27 mouse cellular contexts compared by ENCODE assay signal in genomic region chr2:129537360-129537759, GRCm38 (mm10). TPM values are rescaled to one million over a fixed set of nuclear protein-coding genes. Genes with fewer than 3 reads are reported as not detected.
DNase-seq lines count a peak whose midpoint lies in the region; ATAC-seq lines count a peak whose summit lies in the region.
"Had no signal": no experiment of that assay in that cellular context is flagged by ENCODE, and none has a peak within 500 bp of the region (broad histone marks: within the 10 kb centered on the region; RNA-seq: fewer than 3 reads in every experiment).

No protein-coding gene starts in this region.

- no peaks in the 10 kb centered on the region for H3K36me3 ChIP-seq in forebrain, embryonic 11.5 days (ENCODE audit: control insufficient read depth, insufficient read depth, low read length)
- H3K36me3 ChIP-seq in forebrain, embryonic 16.5 days (ENCODE audit: control insufficient read depth, insufficient read depth): no peaks in the 10 kb centered on the region
- no peaks in the 10 kb centered on the region for H3K36me3 ChIP-seq in kidney, embryonic 14.5 days (ENCODE audit: control insufficient read depth, insufficient read depth, low read length)
- no peaks in the 10 kb centered on the region for H3K36me3 ChIP-seq in embryonic facial prominence, embryonic 10.5 days (replicated peaks)
- no peaks in the 10 kb centered on the region for H3K36me3 ChIP-seq in midbrain, embryonic 12.5 days
- H3K36me3 ChIP-seq: embryonic facial prominence, embryonic 13.5 days; hindbrain, embryonic 15.5 days had no signal

- ATAC-seq in forebrain, embryonic 11.5 days (replicated peaks; ENCODE audit: low FRiP score): no peak
- ATAC-seq in forebrain, embryonic 16.5 days: no peak
- no peak for ATAC-seq in kidney, embryonic 14.5 days (ENCODE audit: low FRiP score, low TSS enrichment)
- 0 out of 2 replicates have a peak, but pooled peaks have one; percentile 49 for ATAC-seq in midbrain, embryonic 12.5 days (ENCODE audit: low FRiP score, low read depth)
- ATAC-seq in CD4-positive, CD25-positive, alpha-beta regulatory T cell, adult 4 months: no peak
- ATAC-seq: intestine, embryonic 16.5 days had no signal

- no peak overlapping the region for H3K27ac ChIP-seq in forebrain, embryonic 11.5 days (ENCODE audit: low read depth, low read length)
- H3K27ac ChIP-seq in forebrain, embryonic 16.5 days (ENCODE audit: low read length): no peak overlapping the region
- H3K27ac ChIP-seq in kidney, embryonic 14.5 days (ENCODE audit: low read depth, low read length): 0 out of 2 replicates have a peak overlapping the region, but pooled peaks have one; percentile 7
- peak overlapping the region; percentile 59; the same call in 1 of the 2 replicates for H3K27ac ChIP-seq in embryonic facial prominence, embryonic 10.5 days (replicated peaks)
- peak overlapping the region; percentile 35; the same call in 1 of the 2 replicates for H3K27ac ChIP-seq in midbrain, embryonic 12.5 days (replicated peaks)
- H3K27ac ChIP-seq: embryonic facial prominence, embryonic 13.5 days; hindbrain, embryonic 15.5 days; left cerebral cortex, adult 2 months; macrophage had no signal

- H3K9me3 ChIP-seq in forebrain, embryonic 11.5 days (ENCODE audit: control insufficient read depth, low read length): no peaks in the 10 kb centered on the region
- no peaks in the 10 kb centered on the region for H3K9me3 ChIP-seq in forebrain, embryonic 16.5 days (ENCODE audit: control insufficient read depth, low read length)
- H3K9me3 ChIP-seq in kidney, embryonic 14.5 days (ENCODE audit: control insufficient read depth, low read length): no peaks in the 10 kb centered on the region
- H3K9me3 ChIP-seq in embryonic facial prominence, embryonic 10.5 days: no peaks in the 10 kb centered on the region
- no peaks in the 10 kb centered on the region for H3K9me3 ChIP-seq in midbrain, embryonic 12.5 days
- H3K9me3 ChIP-seq: embryonic facial prominence, embryonic 13.5 days; hindbrain, embryonic 15.5 days had no signal

- peak; percentile 47 for DNase-seq in forebrain, embryonic 11.5 days (ENCODE audit: low spot score)
- no peak for DNase-seq in kidney, postnatal 36 days
- no peak for DNase-seq in embryonic facial prominence, embryonic 10.5 days (ENCODE audit: low spot score)
- no peak for DNase-seq in embryo, embryonic 11 days
- DNase-seq: adrenal gland, postnatal 25 days; cerebellum, adult 11 months; layer of hippocampus, adult 9-11 months; liver; thymus, adult 18-20 months; thymus, postnatal 36 days had no signal

- peaks cover 10% of the 10 kb centered on the region; the same call in 1 of the 2 replicates for H3K4me1 ChIP-seq in forebrain, embryonic 11.5 days (replicated peaks; ENCODE audit: control insufficient read depth, insufficient read depth, low read length)
- H3K4me1 ChIP-seq in forebrain, embryonic 16.5 days (replicated peaks; ENCODE audit: control insufficient read depth, insufficient read depth, low read length): peaks cover 5% of the 10 kb centered on the region; the same call in 1 of the 2 replicates
- H3K4me1 ChIP-seq in kidney, embryonic 14.5 days (ENCODE audit: control insufficient read depth, insufficient read depth, low read length): peaks cover 7% of the 10 kb centered on the region; the same call in 1 of the 2 replicates
- peaks cover 33% of the 10 kb centered on the region for H3K4me1 ChIP-seq in embryonic facial prominence, embryonic 10.5 days
- peaks cover 27% of the 10 kb centered on the region for H3K4me1 ChIP-seq in midbrain, embryonic 12.5 days
- H3K4me1 ChIP-seq: embryonic facial prominence, embryonic 13.5 days had no signal

- H3K27me3 ChIP-seq in forebrain, embryonic 11.5 days (ENCODE audit: control insufficient read depth, insufficient read depth, low read length): no peaks in the 10 kb centered on the region
- H3K27me3 ChIP-seq in forebrain, embryonic 16.5 days (replicated peaks; ENCODE audit: control insufficient read depth, insufficient read depth, low read length): no peaks in the 10 kb centered on the region
- H3K27me3 ChIP-seq in kidney, embryonic 14.5 days (ENCODE audit: control insufficient read depth, insufficient read depth, low read length): no peaks in the 10 kb centered on the region
- H3K27me3 ChIP-seq in embryonic facial prominence, embryonic 10.5 days (replicated peaks; ENCODE audit: low read depth, poor library complexity, severe bottlenecking): no peaks in the 10 kb centered on the region
- no peaks in the 10 kb centered on the region for H3K27me3 ChIP-seq in midbrain, embryonic 12.5 days
- H3K27me3 ChIP-seq: embryonic facial prominence, embryonic 13.5 days had no signal

- no peak overlapping the region for H3K4me3 ChIP-seq in forebrain, embryonic 11.5 days (ENCODE audit: low read depth, low read length)
- H3K4me3 ChIP-seq in forebrain, embryonic 16.5 days (replicated peaks; ENCODE audit: low read length): no peak overlapping the region
- no peak overlapping the region for H3K4me3 ChIP-seq in kidney, embryonic 14.5 days (ENCODE audit: low read length)
- H3K4me3 ChIP-seq in embryonic facial prominence, embryonic 10.5 days: no peak overlapping the region
- no peak overlapping the region for H3K4me3 ChIP-seq in midbrain, embryonic 12.5 days
- H3K4me3 ChIP-seq: embryonic facial prominence, embryonic 13.5 days; erythroblast, embryonic 14.5 days; hindbrain, embryonic 15.5 days; left cerebral cortex, adult 2 months had no signal

- H3K4me2 ChIP-seq in forebrain, embryonic 11.5 days (ENCODE audit: low read depth, low read length, severe bottlenecking): no peak overlapping the region
- no peak overlapping the region for H3K4me2 ChIP-seq in forebrain, embryonic 16.5 days (ENCODE audit: low read length)
- no peak overlapping the region for H3K4me2 ChIP-seq in kidney, embryonic 14.5 days (replicated peaks; ENCODE audit: low read depth, low read length)
- H3K4me2 ChIP-seq in midbrain, embryonic 12.5 days (replicated peaks): no peak overlapping the region
- H3K4me2 ChIP-seq: embryonic facial prominence, embryonic 13.5 days; heart, embryonic 11.5 days; hindbrain, embryonic 15.5 days had no signal

- H3K9ac ChIP-seq in forebrain, embryonic 11.5 days (ENCODE audit: low read length): no peak overlapping the region
- no peak overlapping the region for H3K9ac ChIP-seq in forebrain, embryonic 16.5 days (replicated peaks; ENCODE audit: low read depth, low read length)
- H3K9ac ChIP-seq in kidney, embryonic 14.5 days (ENCODE audit: low read depth, low read length): no peak overlapping the region
- H3K9ac ChIP-seq in midbrain, embryonic 12.5 days (replicated peaks): no peak overlapping the region
- H3K9ac ChIP-seq: embryonic facial prominence, embryonic 13.5 days; hindbrain, embryonic 15.5 days had no signal

- WGBS in forebrain, embryonic 11.5 days: 8% methylated on average over 7 of the region's 7 CpGs
- 9% methylated on average over 7 of the region's 7 CpGs for WGBS in forebrain, embryonic 16.5 days
- 53% methylated on average over 7 of the region's 7 CpGs for WGBS in kidney, embryonic 14.5 days
- 27% methylated on average over 7 of the region's 7 CpGs for WGBS in embryonic facial prominence, embryonic 10.5 days
- 9% methylated on average over 7 of the region's 7 CpGs for WGBS in midbrain, embryonic 12.5 days

RNA-seq across cellular contexts. Expression of gene F830045P16Rik, which starts 1.0 kb away (rescaled TPM):
- polyA plus RNA-seq in forebrain, embryonic 11.5 days (2014; fragmentation: Nextera tagmentation; extraction: Ambion mirVana): not detected in 2 replicates
- polyA plus RNA-seq in forebrain, embryonic 16.5 days (2015; fragmentation: Nextera tagmentation; extraction: Ambion mirVana): not detected in 2 replicates
- not detected in 2 replicates for polyA plus RNA-seq in kidney, embryonic 14.5 days (2014; fragmentation: Nextera tagmentation; extraction: Ambion mirVana)
- not detected in 2 replicates for polyA plus RNA-seq in embryonic facial prominence, embryonic 10.5 days (2016; fragmentation: Nextera tagmentation; extraction: Ambion mirVana)
- polyA plus RNA-seq in midbrain, embryonic 12.5 days (2016; fragmentation: Nextera tagmentation; extraction: Ambion mirVana): not detected in 2 replicates
- not detected for polyA plus RNA-seq in CD4-positive, CD25-positive, alpha-beta regulatory T cell, adult 4 months (2017; shearing (Covaris generic))
- polyA plus RNA-seq: embryonic facial prominence, embryonic 13.5 days; erythroblast, embryonic 14.5 days; heart, embryonic 11.5 days; hindbrain, embryonic 15.5 days; intestine, embryonic 16.5 days; kidney, embryonic 16.5 days; large intestine, adult 2 months; liver, embryonic 16.5 days; lung, embryonic 16.5 days; small intestine, adult 2 months; stomach, embryonic 16.5 days had no signal

RNA-seq across cellular contexts. Expression of gene Sirpa, which starts 55.3 kb away (rescaled TPM):
- polyA plus RNA-seq in forebrain, embryonic 11.5 days (2014; fragmentation: Nextera tagmentation; extraction: Ambion mirVana): 18.7 and 22.5 TPM in 2 replicates
- polyA plus RNA-seq in forebrain, embryonic 16.5 days (2015; fragmentation: Nextera tagmentation; extraction: Ambion mirVana): 30.2 and 34.8 TPM in 2 replicates
- 15.9 and 28.8 TPM in 2 replicates for polyA plus RNA-seq in kidney, embryonic 14.5 days (2014; fragmentation: Nextera tagmentation; extraction: Ambion mirVana)
- 17.0 and 17.4 TPM in 2 replicates for polyA plus RNA-seq in embryonic facial prominence, embryonic 10.5 days (2016; fragmentation: Nextera tagmentation; extraction: Ambion mirVana)
- polyA plus RNA-seq in midbrain, embryonic 12.5 days (2016; fragmentation: Nextera tagmentation; extraction: Ambion mirVana): 18.3 and 21.6 TPM in 2 replicates
- polyA plus RNA-seq in CD4-positive, CD25-positive, alpha-beta regulatory T cell, adult 4 months (2017; shearing (Covaris generic)): under 1 TPM; 0.22 to 0.86 TPM

Comparison
In these comparisons a context has a peak if more than half of its experiments do, and no peak if none do; other contexts are left out.
1. H3K27ac ChIP-seq: peak in kidney, embryonic 14.5 days (single experiment), embryonic facial prominence, embryonic 10.5 days (single experiment) and midbrain, embryonic 12.5 days (single experiment); none in forebrain, embryonic 11.5 days (single experiment) and forebrain, embryonic 16.5 days (single experiment).